Mouse (Mus musculus) regulatory T cell (primary cell): ENCODE results near the gene Chaf1a.
"Not testable (repeated sequence)": the region's sequence is repeated elsewhere in the genome, so short reads cannot be mapped to it uniquely, and the experiment has no call there.

Experiments used
- in situ Hi-C: fragments of 300-600 bp; cut with MboI, MseI; formaldehyde crosslinking; loops from one replicate; pipeline ENCODE4 v1.15.1; 2025; ENCODE audit warnings: high pct_unique_total_duplicates

Gene Chaf1a

GRCm38 (mm10) chr17:56036176-56036900, 3.9 kb upstream of the Chaf1a start, which contains the start of gene Sh3gl1:
Sh3gl1 (minus strand) TSS chr17:56036635.
- in situ Hi-C loops = loop anchor here (25.0 kb wide), 1 partner anchor 1251 kb away; the partner anchor contains the start of gene Vav1

- in situ Hi-C loops = loop anchor here (25.0 kb wide), 1 partner anchor 1250 kb away; the partner anchor contains the start of gene Vav1
These were observed 3.3 kb upstream of the Chaf1a start for GRCm38 (mm10) chr17:56036901-56037287.

- in situ Hi-C loops = loop anchor here (25.0 kb wide), 1 partner anchor 1249 kb away; the partner anchor contains the start of gene Vav1
These were observed 1.5 kb upstream of the Chaf1a start for GRCm38 (mm10) chr17:56038583-56039261.

DNA sequence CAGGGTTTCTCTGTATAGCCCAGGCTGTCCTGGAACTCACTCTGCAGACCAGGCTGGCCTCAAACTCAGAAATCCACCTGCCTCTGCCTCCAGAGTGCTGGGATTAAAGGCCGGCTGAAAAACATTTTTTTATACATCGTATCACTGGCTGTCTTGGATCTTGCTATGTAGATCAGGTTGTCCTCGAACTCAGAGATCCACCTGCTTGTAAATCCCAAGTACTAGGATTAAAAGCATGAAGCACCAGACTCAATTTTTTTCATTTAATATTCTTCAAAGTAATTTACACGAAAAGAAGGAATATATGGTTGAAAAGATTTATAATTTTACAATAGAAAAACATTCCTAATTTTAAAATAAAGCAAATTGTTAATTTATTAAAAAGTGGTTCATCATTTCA, 894 bp upstream of the Chaf1a start:
- in situ Hi-C loops = loop anchor here (25.0 kb wide), 1 partner anchor 1248 kb away; the partner anchor contains the start of gene Vav1

DNA sequence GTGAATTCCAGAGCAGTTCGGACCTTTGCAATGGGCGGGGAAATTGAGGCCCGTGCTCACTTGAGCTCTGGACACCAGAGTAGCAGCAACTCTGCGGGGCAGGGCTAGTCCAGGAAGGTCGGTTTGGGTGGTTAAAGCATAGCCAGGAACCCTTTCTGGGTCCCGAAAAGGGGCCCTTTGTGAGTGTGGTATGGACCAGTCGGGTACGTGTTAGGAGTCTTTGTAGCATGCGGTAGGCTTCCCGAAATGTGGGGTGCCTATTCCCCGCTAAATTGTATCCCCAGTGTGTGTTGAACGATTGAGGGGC, 571 bp downstream of the Chaf1a start:
- in situ Hi-C loops = loop anchor here (10.0 to 25.0 kb wide), 2 partner anchors 544 to 1246 kb away; partner anchors contain the start of genes Safb, Safb2 and Vav1

GRCm38 (mm10) chr17:56051369-56051768, 11.1 kb downstream of the Chaf1a start:
- in situ Hi-C loops = no loop called here

DNA sequence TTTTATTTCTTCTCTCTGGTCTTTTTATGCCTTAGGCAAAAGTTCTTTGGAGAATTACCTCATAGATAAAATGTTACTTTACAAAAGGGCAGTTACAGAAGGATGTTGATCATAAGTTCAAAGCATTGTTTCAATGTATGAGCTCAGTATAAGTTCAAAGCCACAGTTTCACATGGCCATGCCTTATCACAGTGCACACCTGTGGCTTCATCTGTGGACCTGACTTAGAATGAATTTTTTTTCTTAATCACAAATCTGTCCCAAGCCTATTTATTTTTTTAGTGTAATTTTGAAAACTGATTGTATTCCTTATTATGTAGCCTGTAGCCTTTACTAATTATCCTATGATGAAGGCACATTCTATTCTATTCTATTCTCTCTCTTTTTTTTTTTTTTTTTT, 14.7 kb downstream of the Chaf1a start:
- in situ Hi-C loops = no loop called here

- in situ Hi-C loops = no loop called here
These were observed 15.9 kb downstream of the Chaf1a start for GRCm38 (mm10) chr17:56055945-56056678.

DNA sequence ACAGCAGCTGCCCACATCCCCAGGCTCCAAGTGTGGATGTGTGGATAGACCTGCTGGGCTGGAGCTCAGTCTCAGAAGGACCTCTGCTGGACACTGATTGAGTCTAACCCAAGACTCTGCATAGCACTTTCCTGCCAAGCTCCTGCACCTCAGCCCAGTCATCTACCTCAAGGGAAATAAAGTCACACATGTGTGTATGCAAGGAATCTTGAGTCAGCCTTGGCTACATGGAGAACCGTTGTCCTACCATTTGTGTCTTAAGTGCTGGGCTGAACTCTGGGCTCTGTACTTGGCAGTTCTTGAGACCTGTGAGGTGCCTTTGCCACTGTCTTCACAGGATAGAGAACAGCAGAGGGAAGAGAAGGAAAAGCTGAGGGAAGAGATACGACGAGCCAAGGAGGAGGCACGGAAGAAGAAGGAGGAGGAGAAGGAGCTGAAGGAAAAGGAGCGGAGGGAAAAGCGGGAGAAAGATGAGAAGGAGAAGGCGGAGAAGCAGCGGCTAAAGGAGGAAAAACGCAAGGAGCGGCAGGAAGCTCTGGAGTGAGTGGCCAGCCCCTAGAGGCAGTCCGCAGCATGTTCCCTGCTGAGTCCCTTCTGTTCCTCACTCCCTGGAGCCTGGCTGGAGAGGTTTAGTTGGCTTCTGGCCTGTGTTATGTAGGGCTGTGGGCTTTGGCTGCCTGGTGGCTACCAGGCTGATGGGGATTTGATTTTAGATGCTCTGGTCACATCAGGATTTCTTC, 17.3 kb downstream of the Chaf1a start:
- in situ Hi-C loops = no loop called here

DNA sequence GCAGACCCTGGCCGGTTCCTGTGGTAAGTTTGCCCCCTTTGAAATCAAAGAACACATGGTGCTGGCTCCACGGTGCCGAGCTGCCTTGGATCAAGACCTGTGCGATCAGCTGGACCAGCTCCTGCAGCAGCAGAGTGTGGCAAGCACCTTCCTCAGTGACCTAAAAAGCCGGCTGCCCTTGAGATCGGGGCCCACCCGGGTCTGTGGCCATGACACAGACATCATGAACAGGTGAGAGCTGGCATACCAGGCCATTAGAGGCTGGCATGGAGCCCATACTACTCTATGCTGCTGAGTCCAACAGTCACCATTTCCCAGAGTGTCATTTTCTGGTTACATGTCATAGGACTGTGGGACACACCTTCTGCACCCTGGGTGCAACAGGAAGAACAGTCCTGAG, 21.8 kb downstream of the Chaf1a start:
- in situ Hi-C loops = no loop called here

DNA sequence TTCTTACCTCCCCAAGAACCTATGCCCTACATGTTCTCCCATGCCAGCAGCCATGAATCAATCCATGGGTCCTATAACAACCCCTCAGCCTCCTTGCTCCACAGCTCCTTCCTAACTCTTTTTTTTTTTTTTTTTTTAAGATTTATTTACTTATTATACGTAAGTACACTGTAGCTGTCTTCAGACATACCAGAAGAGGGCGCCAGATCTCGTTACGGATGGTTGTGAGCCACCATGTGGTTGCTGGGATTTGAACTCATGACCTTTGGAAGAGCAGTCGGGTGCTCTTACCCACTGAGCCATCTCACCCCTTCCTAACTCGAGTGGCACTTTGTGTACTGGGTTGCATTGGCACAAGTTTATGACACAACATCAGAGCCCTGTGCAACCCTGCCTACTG, 25.5 kb downstream of the Chaf1a start:
- in situ Hi-C loops = not testable (repeated sequence)

GRCm38 (mm10) chr17:56066451-56066850, 26.2 kb downstream of the Chaf1a start:
- in situ Hi-C loops = no loop called here

GRCm38 (mm10) chr17:56069066-56069465, 28.8 kb downstream of the Chaf1a start:
- in situ Hi-C loops = no loop called here

- in situ Hi-C loops = no loop called here
These were observed 30.9 kb downstream of the Chaf1a start for GRCm38 (mm10) chr17:56071126-56071525.

GRCm38 (mm10) chr17:56072243-56072642, 32.0 kb downstream of the Chaf1a start:
- in situ Hi-C loops = no loop called here

GRCm38 (mm10) chr17:56074097-56074826, 34.0 kb downstream of the Chaf1a start:
- in situ Hi-C loops = no loop called here

DNA sequence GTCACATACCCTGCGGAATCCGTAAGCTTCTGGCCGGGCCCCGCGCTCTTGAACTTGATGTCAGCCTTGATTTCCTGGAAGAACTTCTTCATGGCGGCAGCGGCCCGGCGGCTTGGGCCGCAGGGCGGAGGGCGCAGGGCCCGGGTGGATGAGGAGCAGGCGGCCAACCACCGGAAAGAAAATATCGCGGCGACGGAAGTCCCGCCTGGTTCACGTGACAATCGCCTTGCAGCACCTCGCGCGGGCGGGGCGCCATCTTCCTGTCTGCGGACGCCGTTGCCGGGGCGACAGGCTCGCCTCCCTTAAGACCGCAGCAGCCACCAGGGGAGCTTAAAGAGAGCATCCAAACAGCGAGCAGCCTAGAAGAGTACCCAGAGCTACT, 34.6 kb downstream of the Chaf1a start, which contains the start of gene Ubxn6:
TSS of gene Ubxn6 (minus strand) at position 202 of the 382 bp plus-strand sequence.
- in situ Hi-C loops = no loop called here

DNA sequence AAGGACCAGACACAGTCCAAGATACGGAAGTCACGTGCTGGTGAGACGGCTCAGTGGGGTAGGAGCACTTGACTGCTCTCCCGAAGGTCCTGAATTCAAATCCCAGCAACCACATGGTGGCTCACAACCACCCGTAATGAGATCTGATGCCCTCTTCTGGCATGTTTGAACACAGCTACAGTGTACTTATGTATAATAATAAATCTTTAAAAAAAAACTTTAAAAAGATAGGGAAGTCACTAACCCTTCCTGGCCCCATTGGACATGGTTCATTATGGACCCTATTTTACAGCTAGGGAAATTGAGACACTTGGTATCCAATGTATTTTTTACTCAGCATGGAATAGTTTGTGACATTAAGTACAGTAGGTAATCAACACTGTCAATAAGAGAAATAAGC, 37.3 kb downstream of the Chaf1a start:
- in situ Hi-C loops = no loop called here

DNA sequence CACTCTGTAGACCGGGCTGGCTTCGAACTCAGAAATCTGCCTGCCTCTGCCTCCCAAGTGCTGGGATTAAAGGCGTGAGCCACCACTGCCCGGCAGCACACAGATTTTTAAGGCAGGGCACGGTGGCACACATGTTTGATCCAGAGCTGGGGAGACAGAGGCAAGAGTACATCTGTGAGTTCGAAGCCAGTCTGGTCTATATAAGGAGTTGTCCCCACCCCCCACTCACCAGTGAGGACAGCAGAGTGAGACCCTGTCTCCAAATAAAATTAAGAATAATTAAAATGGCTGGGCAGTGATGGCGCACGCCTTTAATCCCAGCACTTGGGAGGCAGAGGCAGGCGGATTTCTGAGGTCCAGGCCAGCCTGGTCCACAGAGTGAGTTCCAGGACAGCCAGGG, 38.1 kb downstream of the Chaf1a start:
- in situ Hi-C loops = not testable (repeated sequence)

DNA sequence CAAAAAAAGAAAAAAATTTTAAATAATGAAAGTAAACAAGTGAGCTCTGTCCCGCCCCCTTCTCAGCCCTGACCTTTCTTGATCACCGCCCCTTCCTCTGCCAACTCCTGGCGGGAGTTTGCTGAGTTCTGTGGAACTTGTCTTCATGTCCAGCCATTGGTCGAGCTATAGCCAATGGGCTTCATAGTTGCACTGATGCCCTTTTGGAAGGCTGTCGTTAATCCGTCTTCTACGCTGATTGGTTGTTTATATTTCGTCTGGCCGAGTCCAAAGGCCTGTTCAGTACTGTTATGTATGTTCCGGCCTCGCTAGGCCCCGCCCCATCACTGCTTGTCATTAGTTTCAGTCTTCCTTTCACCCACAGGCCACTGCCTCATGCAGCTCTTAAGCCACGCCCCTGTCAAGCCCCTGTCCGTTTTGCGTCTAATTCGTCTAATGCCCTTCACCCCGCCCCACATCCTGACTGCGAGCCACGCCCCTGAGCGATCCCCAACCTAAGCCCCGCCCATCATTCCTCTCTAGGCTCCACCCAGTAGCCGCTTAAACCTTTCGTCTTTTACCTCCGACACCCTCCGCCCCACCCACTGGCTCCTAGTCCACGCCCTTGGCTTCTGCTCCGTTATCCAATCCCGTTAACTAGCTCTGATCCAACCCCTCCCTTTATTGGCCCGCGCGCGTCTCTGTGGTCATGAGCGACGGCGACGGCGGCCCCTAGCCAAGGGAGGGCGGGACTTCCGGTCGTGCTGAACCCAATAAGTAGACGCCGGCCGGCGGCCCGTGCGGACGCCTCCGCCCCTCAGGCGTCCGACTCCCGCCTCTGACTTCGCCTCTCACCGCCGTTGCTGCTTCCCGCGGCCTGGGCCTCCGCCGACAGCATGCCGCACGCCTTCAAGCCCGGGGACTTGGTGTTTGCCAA, 38.9 kb downstream of the Chaf1a start, which contains the start of gene Hdgfl2:
TSS of gene Hdgfl2 (plus strand) at position 755 of the 916 bp plus-strand sequence.
- in situ Hi-C loops = no loop called here
